Mouse (Mus musculus) limb, embryonic 13.5 days (tissue): Measurements from ENCODE around the gene Nol3. TPM values are rescaled to one million over a fixed set of nuclear protein-coding genes. Genes with fewer than 3 reads are reported as not detected.

Experiments
- ATAC-seq: fragments of 200-750 bp; cut with Nextera tagmentation; 2 replicates; pipeline ENCODE4 v1.8.0; 2017; ENCODE audit warnings: low read depth, moderate number of reproducible peaks, moderate TSS enrichment; ENCODE audit not compliant: low FRiP score
- H3K27ac ChIP-seq: fragments of 300-500 bp; sonication (generic); 2 replicates; pipeline ENCODE4 v1.5.1; 2015; ENCODE audit warnings: inconsistent platforms, mild to moderate bottlenecking, moderate library complexity
- H3K27me3 ChIP-seq: fragments of 300-500 bp; sonication (generic); 2 replicates; pipeline ENCODE4 v1.6.1; 2015; ENCODE audit warnings: mild to moderate bottlenecking, inconsistent platforms
- H3K36me3 ChIP-seq: fragments of 300-500 bp; sonication (generic); 2 replicates; pipeline ENCODE4 v1.6.1; 2015; ENCODE audit warnings: inconsistent platforms, mild to moderate bottlenecking, moderate library complexity
- H3K4me1 ChIP-seq: fragments of 300-500 bp; sonication (generic); 2 replicates; pipeline ENCODE4 v1.6.1; 2015; ENCODE audit warnings: inconsistent platforms
- H3K4me2 ChIP-seq: fragments of 300-500 bp; sonication (generic); replicated peaks from 2 replicates; pipeline ENCODE4 v1.6.1; 2015; ENCODE audit warnings: inconsistent platforms, mild to moderate bottlenecking, moderate library complexity
- H3K4me3 ChIP-seq: fragments of 300-500 bp; sonication (generic); 2 replicates; pipeline ENCODE4 v1.5.1; 2015; ENCODE audit warnings: moderate library complexity, mild to moderate bottlenecking, inconsistent platforms
- H3K9ac ChIP-seq: fragments of 300-500 bp; sonication (generic); 2 replicates; pipeline ENCODE4 v1.6.1; 2015; ENCODE audit warnings: mild to moderate bottlenecking, inconsistent platforms
- H3K9me3 ChIP-seq: fragments of 300-500 bp; sonication (generic); 2 replicates; pipeline ENCODE4 v1.6.1; 2016; ENCODE audit warnings: inconsistent platforms
- WGBS: fragments of 180-500 bp; shearing (Covaris S2); methylation state at CpG from one replicate; pipeline ENCODE4 v1.1.7; 2015; 5-methylcytosine and 5-hydroxymethylcytosine counted together
- polyA plus RNA-seq: library from polyadenylated mRNA; unstranded; fragments of >200 nt; fragmentation: Nextera tagmentation; extraction: Ambion mirVana; gene quantifications from 2 replicates; pipeline ENCODE4 v1.2.1, GENCODE M21; 2015

The Nol3 gene
- polyA plus RNA-seq, 1 experiment from 2014 or later: 2.7 TPM

- Histone ChIP-seq H3K27ac (peak overlapping the region; percentile 84), H3K36me3 (peaks cover 38% of the 10 kb centered on the region), H3K9ac (peak overlapping the region; percentile 76), H3K4me1 (peaks cover 29% of the 10 kb centered on the region), H3K4me2 (peak overlapping the region; percentile 90), H3K27me3 (peaks cover 36% of the 10 kb centered on the region), H3K9me3 (no peaks in the 10 kb centered on the region), H3K4me3 (peak overlapping the region; percentile 63)
- under 1% methylated on average over 73 of the region's 74 CpGs for WGBS
- peak; percentile 87 for ATAC-seq
Observed at GRCm38 (mm10) chr8:105254152-105254965, 21.6 kb upstream of the Nol3 start.

- Histone ChIP-seq H3K4me3 (peak within 1 kb of the TSS; percentile 63), H3K27me3 (peaks cover 42% of the 10 kb centered on the region), H3K4me1 (peaks cover 35% of the 10 kb centered on the region), H3K9ac (peak within 1 kb of the TSS; percentile 76), H3K4me2 (peak within 1 kb of the TSS; percentile 90), H3K36me3 (peaks cover 32% of the 10 kb centered on the region), H3K9me3 (no peaks in the 10 kb centered on the region), H3K27ac (peak within 1 kb of the TSS; percentile 84)
- ATAC-seq: peak; percentile 77
- 1% methylated on average over 14 of the region's 14 CpGs for WGBS
Observed at GRCm38 (mm10) chr8:105254966-105255350, 21.0 kb upstream of the Nol3 start, which contains the start of gene B3gnt9. Gene B3gnt9 (minus strand): TSS chr8:105255153.

- Histone ChIP-seq H3K4me2 (no peak overlapping the region), H3K27me3 (peaks cover 64% of the 10 kb centered on the region), H3K36me3 (peaks cover 8% of the 10 kb centered on the region), H3K27ac (no peak overlapping the region), H3K4me3 (no peak overlapping the region), H3K4me1 (peaks cover 36% of the 10 kb centered on the region), H3K9me3 (peaks cover 5% of the 10 kb centered on the region; the same call in 1 of the 2 replicates), H3K9ac (no peak overlapping the region)
- 71% methylated on average over 7 of the region's 7 CpGs for WGBS
- no peak for ATAC-seq
Observed at GRCm38 (mm10) chr8:105257318-105258114, 18.4 kb upstream of the Nol3 start.

- Histone ChIP-seq H3K27me3 (peaks cover 80% of the 10 kb centered on the region), H3K27ac (no peak overlapping the region), H3K4me2 (peak overlapping the region; percentile 73), H3K4me3 (peak overlapping the region; percentile 44), H3K4me1 (peaks cover 26% of the 10 kb centered on the region), H3K36me3 (no peaks in the 10 kb centered on the region), H3K9me3 (peaks cover 5% of the 10 kb centered on the region; the same call in 1 of the 2 replicates), H3K9ac (peak overlapping the region; percentile 55)
- 3% methylated on average over 55 of the region's 55 CpGs for WGBS
- peak; percentile 2; the same call in 1 of the 2 replicates for ATAC-seq
Observed at GRCm38 (mm10) chr8:105258911-105259720, 16.8 kb upstream of the Nol3 start.

- 4% methylated on average over 30 of the region's 30 CpGs for WGBS
- peak overlapping the region; percentile 55 for H3K9ac ChIP-seq
- peaks cover 5% of the 10 kb centered on the region; the same call in 1 of the 2 replicates for H3K9me3 ChIP-seq
- H3K4me1 ChIP-seq: peaks cover 27% of the 10 kb centered on the region
- peak; percentile 24; the same call in 1 of the 2 replicates for ATAC-seq
- peak overlapping the region; percentile 73 for H3K4me2 ChIP-seq
- peaks cover 82% of the 10 kb centered on the region for H3K27me3 ChIP-seq
- H3K36me3 ChIP-seq: no peaks in the 10 kb centered on the region
- no peak overlapping the region for H3K27ac ChIP-seq
- peak overlapping the region; percentile 44 for H3K4me3 ChIP-seq
Observed at GRCm38 (mm10) chr8:105259721-105260320, 16.1 kb upstream of the Nol3 start.

- ATAC-seq: no peak
- H3K9ac ChIP-seq: no peak overlapping the region
- no peak overlapping the region for H3K4me3 ChIP-seq
- H3K36me3 ChIP-seq: no peaks in the 10 kb centered on the region
- H3K27ac ChIP-seq: no peak overlapping the region
- no peak overlapping the region for H3K4me2 ChIP-seq
- peaks cover 26% of the 10 kb centered on the region for H3K4me1 ChIP-seq
- H3K27me3 ChIP-seq: peaks cover 87% of the 10 kb centered on the region
- peaks cover 5% of the 10 kb centered on the region; the same call in 1 of the 2 replicates for H3K9me3 ChIP-seq
- 59% methylated on average over 7 of the region's 7 CpGs for WGBS
Observed at GRCm38 (mm10) chr8:105260371-105261099, 15.4 kb upstream of the Nol3 start.

GRCm38 (mm10) chr8:105261326-105261980 lies 14.5 kb upstream of the Nol3 start:
- H3K27ac ChIP-seq: no peak overlapping the region
- peaks cover 24% of the 10 kb centered on the region for H3K4me1 ChIP-seq
- no peak overlapping the region for H3K9ac ChIP-seq
- no peak for ATAC-seq
- no peak overlapping the region for H3K4me3 ChIP-seq
- peaks cover 8% of the 10 kb centered on the region; the same call in 1 of the 2 replicates for H3K9me3 ChIP-seq
- peaks cover 86% of the 10 kb centered on the region for H3K27me3 ChIP-seq
- no peak overlapping the region for H3K4me2 ChIP-seq
- no peaks in the 10 kb centered on the region for H3K36me3 ChIP-seq
- 86% methylated on average over 12 of the region's 12 CpGs for WGBS

GRCm38 (mm10) chr8:105263244-105263912 lies 12.6 kb upstream of the Nol3 start:
- no peaks in the 10 kb centered on the region for H3K36me3 ChIP-seq
- H3K27me3 ChIP-seq: peaks cover 90% of the 10 kb centered on the region
- H3K9ac ChIP-seq: no peak overlapping the region
- H3K4me2 ChIP-seq: peak overlapping the region; percentile 87
- H3K4me3 ChIP-seq: peak overlapping the region; percentile 69
- WGBS: 40% methylated on average over 16 of the region's 16 CpGs
- H3K4me1 ChIP-seq: peaks cover 30% of the 10 kb centered on the region
- no peak overlapping the region for H3K27ac ChIP-seq
- H3K9me3 ChIP-seq: peaks cover 9% of the 10 kb centered on the region; the same call in 1 of the 2 replicates
- ATAC-seq: no peak

GRCm38 (mm10) chr8:105264024-105264982 lies 11.6 kb upstream of the Nol3 start, which contains the start of the genes Tradd and Fbxl8:
Gene Tradd (minus strand): TSS chr8:105264609.
Gene Fbxl8 (plus strand): TSS chr8:105264648.
- under 1% methylated on average over 54 of the region's 54 CpGs for WGBS
- Histone ChIP-seq H3K27me3 (peaks cover 90% of the 10 kb centered on the region), H3K4me1 (peaks cover 30% of the 10 kb centered on the region), H3K27ac (no peak within 1 kb of the TSS), H3K36me3 (no peaks in the 10 kb centered on the region), H3K4me3 (peak within 1 kb of the TSS; percentile 69), H3K9ac (peak within 1 kb of the TSS; percentile 76), H3K4me2 (peak within 1 kb of the TSS; percentile 87), H3K9me3 (peaks cover 9% of the 10 kb centered on the region; the same call in 1 of the 2 replicates)
- ATAC-seq: peak; percentile 66
